Mouse (Mus musculus): ENCODE data around the gene Cpsf4. TPM values are rescaled to one million over a fixed set of nuclear protein-coding genes. Genes with fewer than 3 reads are reported as not detected.
"Not testable (repeated sequence)": the region's sequence is repeated elsewhere in the genome, so short reads cannot be mapped to it uniquely, and the experiment has no call there.

The Cpsf4 gene
- total RNA-seq, 1 experiment from 2014 or later: 31.9 TPM

DNA sequence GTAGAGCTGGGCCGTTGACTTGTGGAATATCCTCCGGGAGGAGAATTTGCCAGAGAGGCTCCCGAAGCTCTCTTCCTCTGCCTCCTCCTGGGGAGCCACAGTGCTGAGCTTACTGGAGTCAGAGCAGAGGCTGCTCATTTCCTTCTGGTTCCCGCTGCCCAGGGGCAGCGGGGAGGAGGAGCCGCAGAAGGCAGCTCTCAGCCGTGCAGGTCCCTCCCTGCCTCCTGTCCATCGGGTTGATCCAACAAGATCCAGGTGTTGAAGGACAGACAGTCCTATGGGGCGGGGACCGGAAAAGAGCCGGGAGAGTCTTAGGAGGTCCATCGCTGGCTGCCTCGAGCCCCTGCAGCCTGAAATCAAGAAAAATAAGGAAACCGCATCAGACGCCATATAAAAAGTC is 1.8 kb upstream of the Cpsf4 start:
- no peak for ATAC-seq (ENCODE audit: extremely low read depth, insufficient number of reproducible peaks, low FRiP score, poor library complexity, severe bottlenecking)

DNA sequence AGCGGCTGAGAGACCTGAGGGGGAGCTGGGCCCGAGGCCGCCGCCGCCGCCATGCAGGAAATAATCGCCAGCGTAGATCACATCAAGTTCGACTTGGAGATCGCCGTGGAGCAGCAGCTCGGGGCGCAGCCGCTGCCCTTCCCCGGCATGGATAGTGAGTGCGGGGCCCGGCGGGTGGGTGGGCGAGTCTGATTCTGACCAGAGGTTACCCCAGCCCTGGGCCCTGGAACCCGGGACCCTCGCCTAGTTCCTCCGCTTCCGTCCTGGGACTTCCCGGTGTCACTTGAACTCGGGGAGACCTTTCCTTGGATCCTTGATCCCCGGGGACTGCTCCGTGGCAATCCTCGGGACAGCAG is 271 bp downstream of the Cpsf4 start:
- ATAC-seq (ENCODE audit: extremely low read depth, insufficient number of reproducible peaks, low FRiP score, poor library complexity, severe bottlenecking): no peak

DNA sequence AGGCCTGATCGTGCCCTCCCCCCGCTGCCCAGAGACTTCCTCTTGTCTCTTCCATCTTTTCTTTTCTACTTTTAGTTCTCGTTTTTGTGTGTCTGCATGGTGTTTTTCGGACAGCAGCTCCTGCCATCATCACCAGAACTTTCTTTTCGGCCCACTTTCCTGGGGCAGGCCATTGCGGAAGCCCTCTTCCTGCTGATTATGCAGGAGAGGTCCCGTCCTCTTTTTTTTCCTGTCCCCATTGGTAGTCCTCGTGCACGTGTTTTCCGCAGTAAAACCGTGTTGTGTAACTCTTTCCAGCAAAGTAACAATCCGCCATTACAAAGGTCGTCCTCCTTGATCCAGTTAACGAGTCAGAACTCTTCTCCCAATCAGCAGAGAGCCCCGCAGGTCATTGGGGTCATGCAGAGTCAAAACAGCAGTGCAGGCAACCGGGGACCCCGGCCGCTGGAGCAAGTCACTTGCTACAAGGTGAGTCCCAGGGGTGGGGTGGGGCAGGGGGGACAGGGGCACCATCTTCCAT is 11.5 kb downstream of the Cpsf4 start:
- ATAC-seq (ENCODE audit: extremely low read depth, insufficient number of reproducible peaks, low FRiP score, poor library complexity, severe bottlenecking): no peak

DNA sequence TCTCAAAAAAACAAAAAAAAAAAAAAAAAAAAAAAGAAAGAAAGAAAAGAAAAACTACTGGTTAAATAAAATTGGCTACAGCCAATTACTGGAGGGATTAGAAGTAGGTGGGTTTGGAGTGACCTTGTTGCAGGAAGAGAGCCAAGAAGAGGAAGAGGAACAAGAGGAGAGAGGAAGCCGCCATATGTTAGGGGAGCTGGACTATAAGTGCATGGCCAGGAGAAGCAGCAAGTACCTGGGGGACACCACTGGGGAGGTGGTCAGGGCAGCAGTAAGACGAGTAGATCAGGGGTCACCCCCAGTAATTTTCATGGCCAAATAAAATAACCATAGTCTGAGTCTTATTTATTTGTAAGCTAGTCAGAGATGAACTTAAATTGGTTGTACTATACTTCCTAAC is 18.2 kb downstream of the Cpsf4 start:
- ATAC-seq (ENCODE audit: extremely low read depth, insufficient number of reproducible peaks, low FRiP score, poor library complexity, severe bottlenecking): no peak

DNA sequence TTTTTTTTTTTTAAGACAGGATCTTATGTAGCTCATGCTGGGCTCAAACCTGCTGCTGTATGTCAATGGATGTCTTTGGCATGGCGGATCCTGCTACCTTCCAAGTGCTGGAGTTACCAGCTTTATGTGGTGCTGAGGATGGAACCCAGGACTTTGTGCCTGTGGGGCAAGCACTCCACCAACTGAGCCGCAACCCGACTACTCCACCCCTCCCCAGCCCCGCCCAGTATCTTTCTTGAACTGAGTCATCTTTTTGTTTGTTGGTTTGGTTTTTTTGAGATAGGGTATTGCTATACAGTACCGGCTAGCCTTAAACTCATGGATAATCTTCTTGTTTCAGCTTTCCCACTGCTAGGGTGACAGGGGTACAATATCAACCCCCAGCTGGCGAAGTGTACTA is 22.4 kb downstream of the Cpsf4 start:
- no peak for ATAC-seq (ENCODE audit: extremely low read depth, insufficient number of reproducible peaks, low FRiP score, poor library complexity, severe bottlenecking)

DNA sequence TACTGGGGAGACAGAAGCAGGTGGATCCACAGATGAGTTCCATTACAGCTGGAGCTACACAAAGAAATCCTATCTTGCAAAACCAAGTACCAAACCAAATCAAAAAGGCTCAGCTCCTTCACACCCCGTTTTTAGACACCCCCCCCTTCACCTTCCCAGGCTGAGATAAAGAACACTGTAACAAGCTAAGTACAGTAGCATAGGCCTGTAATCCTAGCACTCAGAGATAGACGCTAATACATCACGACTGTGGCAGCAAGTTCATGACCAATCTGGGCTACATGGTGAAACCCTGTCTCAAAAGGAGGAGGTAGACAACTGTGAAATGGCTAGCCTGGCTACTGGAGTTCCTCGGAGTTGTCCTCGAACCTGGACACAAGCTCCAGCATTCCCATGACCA is 23.4 kb downstream of the Cpsf4 start:
- ATAC-seq (ENCODE audit: extremely low read depth, insufficient number of reproducible peaks, low FRiP score, poor library complexity, severe bottlenecking): no peak

DNA sequence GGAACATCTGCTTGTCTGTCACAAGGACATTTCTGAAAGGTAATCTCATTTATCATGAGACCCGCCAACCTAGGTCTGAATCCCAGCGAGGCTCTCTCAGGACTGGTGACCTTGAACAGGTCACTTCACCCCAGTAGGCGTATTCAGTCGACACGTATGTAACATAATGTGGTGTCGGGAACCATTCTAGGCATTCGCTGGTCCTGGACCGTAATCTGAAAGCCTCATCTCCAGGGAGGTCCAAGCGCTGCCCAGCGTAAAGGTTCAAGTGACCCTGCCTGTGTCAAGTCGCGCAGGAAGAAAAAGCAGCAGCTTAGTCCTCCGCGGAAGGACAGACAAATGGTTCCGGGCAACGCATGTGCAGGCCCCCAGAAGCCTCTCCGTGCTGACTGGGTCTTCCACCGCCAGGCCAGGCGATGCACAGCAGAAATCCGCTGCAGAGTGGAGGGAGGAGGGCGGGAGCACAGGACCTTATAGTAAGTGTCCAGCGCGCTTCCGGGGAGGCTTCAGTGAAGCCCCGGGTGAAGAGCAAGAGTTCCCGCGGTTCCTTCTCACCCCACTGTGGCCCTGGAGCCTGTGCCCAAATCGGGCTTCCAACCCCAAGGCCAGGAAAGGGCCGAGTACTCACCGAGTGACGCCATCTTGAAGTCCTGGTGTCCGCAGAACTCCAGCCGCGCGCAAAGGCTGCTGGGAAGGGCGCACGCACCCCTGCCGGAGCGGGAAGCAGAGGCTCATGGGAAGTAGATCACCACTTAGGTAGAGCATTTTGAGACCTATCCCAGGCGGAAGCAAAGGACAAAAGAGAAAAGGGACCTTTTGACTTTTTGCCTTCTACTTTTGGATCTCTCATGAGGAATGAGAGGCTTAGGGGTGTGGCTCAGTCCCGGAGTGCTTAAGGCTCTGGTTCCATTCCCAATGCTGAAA is 24.1 kb downstream of the Cpsf4 start:
- ATAC-seq (ENCODE audit: extremely low read depth, insufficient number of reproducible peaks, low FRiP score, poor library complexity, severe bottlenecking): peak; percentile 94

DNA sequence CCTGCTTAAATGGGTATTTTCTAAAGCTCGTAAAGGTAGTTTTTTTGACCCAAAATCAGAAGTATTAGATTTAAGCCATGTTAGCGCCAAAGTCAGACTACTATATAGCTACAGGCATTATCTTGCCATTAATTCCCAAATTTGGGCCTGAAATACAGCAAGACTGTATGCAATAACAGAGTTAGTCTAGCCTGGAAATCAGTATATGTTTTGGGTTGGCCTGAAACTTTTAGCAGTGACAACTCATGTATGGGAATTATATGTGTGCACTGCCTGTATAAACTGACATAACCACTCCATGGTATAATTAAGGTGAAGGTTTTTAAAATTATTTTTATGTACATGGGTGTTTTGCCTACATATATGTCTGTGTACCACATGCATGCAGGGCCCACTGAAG is 24.9 kb downstream of the Cpsf4 start, which contains the start of gene Atp5j2:
Gene Atp5j2, minus strand, starts transcription at position 101 of the 400 bp plus-strand sequence.
- no peak for ATAC-seq (ENCODE audit: extremely low read depth, insufficient number of reproducible peaks, low FRiP score, poor library complexity, severe bottlenecking)

DNA sequence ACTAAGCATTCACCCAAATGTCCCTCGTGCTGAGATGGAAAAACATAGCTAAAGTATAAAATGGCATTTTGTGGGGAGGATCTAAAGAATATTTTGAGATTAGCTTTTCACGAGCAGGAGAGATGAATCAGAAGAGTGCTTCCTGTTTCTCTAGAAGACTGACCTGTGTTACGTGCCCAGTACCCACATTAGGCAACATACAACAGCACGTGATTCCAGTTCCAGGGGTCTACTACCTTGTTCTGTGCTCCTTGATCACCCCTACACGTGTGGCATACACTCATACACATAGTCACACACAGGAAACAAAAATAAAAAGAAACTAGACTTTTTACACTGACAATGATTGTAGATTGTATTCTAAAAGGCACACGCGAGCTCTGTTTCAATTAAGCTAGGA is 33.4 kb downstream of the Cpsf4 start:
- no peak for ATAC-seq (ENCODE audit: extremely low read depth, insufficient number of reproducible peaks, low FRiP score, poor library complexity, severe bottlenecking)

DNA sequence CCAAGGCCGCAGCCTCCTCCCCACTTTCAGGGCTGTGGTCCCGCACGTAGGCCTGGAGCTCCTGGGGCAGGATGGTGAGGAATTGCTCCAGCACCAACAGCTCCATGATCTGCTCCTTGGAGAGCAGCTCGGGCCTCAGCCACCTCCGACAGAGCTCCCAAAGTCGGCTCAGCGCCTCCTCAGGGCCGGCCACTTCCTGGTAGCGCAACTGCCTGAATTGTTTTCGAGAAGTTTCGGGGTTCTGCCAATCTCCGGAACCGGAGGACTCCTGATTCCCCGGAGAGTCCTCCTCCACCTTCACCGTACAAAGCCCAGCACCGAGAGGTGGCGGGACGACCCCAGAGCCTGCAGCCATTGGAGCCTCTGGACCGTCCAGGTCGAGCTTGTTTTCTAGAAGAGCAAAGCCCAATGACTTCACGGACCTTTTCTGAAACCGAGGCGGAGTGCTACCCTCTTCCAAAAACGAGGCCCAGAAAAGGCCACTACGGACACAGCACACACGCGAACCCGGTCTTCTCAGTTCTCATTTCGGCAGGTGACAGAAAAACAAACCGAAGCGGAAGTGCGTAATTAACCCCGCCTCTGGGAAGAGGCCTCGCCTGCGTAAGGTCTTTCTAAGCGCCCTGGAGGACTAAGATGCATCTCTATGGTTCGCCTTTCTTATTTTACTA is 34.4 kb downstream of the Cpsf4 start, which contains the start of gene Zkscan14:
Gene Zkscan14, minus strand, starts transcription at position 548 of the 671 bp plus-strand sequence.
- ATAC-seq (ENCODE audit: extremely low read depth, insufficient number of reproducible peaks, low FRiP score, poor library complexity, severe bottlenecking): peak; percentile 74

DNA sequence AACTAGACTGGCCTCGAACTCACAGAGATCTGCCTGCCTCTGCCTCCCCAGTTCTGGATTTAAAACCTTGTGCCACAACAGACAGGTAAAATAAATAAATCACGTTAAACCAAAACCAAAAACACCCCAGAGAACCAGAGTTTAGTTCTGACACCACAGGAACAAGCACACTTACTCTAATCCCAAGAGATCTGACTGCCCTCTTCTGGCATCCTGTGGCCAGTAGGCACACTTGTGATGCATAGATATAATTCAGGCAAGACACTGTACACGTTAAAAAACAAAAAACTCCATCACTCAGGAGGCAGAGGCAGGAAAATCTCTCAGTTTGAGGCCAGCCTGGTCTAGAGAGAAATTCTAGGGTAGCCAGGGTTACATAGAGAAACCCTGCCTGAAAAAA is 35.4 kb downstream of the Cpsf4 start:
- no peak for ATAC-seq (ENCODE audit: extremely low read depth, insufficient number of reproducible peaks, low FRiP score, poor library complexity, severe bottlenecking)

DNA sequence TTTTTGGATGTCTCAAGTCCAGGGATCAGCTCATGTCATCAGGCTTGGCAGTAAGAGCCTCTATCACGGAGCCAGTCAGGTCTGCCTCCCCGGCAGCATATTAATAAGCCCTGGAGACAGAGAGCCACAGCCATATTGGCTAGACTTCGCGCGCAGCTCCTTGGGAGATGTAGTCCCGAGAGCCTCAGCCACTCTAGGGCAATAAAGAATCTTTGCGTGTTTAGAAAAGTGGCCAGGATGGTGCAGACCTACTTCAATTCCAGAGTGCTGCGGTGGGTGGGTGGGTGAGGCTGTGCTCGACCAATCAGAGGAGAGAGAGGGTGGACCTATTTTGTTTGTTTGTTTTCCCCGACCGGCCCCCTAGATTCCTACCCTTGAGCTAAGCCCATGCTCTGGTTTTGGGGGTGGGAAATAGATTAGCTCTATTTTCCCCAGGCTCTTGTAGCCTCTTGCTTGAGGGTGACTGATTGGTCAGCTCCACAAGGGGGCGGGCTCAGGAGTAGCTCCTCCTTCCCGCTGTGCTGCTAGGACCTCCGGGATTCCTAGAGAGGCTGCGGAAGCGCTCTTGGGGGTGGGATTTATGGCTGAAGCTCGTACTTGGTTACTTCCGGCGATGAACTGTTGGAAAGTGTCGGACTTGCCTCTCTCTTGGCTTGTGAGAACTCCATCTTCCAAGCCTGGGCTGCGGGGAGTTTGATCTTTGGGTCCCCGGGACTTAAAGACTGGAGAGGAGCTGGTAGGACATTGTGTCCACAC is 37.1 kb downstream of the Cpsf4 start, which contains the start of gene Zkscan5:
Gene Zkscan5, plus strand, starts transcription at position 627 of the 756 bp plus-strand sequence.
- peak; percentile 83 for ATAC-seq (ENCODE audit: extremely low read depth, insufficient number of reproducible peaks, low FRiP score, poor library complexity, severe bottlenecking)

DNA sequence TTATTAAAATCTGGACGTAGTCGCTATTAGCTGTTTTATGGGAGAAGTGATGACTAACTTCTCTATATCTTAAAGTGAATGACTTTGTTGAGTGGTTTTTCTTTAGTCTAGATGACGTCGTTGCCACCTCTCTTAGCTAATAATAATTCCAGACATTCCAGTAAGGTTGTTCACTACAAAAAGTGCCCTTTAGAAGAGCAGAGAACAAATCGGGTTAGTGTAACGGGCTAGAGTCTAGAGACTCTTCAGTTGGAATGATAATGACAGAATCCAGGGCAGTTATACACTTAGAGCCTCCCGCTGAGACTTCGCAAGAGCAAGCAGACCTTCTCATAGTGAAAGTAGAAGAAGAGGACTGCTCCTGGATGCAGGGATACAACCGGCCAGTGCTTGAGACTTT is 38.0 kb downstream of the Cpsf4 start:
- ATAC-seq (ENCODE audit: extremely low read depth, insufficient number of reproducible peaks, low FRiP score, poor library complexity, severe bottlenecking): no peak

DNA sequence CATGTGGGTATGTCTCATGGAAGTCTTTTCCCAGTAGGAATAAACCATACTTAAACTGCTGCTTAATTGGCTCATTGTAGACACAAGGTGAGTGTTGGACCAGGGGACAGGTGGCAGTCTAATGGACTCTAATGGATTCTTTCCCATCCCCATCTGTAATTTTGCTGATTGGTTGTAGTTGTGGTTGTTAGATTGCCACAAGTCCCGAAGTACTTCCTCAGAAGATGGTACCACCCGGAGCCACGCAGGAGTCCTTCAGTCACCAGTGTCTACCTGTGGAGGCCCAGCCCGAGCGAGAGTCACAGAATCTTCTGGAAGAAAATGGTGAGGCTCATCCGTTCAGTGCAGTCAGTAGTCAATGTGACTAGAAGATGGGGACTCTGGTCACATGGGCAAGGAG is 40.4 kb downstream of the Cpsf4 start:
- no peak for ATAC-seq (ENCODE audit: extremely low read depth, insufficient number of reproducible peaks, low FRiP score, poor library complexity, severe bottlenecking)

DNA sequence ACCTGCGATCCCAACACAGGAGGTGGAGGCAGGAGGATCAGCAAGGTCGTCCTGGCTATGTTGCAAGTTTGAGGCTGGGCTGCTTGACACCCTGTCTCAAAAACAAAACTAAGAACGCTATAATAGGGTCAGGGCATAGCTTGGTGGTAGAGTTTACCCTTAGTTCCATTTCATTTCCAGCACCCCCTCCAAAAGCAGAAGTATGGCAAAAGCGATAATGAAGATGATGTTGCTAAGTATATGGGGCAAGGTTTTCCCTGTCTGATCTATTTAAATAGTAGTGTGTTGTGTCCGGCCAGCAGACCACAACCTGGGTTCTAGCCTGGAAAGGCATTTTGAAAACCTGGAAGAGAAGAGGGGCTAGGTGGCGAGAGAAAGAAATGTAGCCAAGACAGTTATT is 40.9 kb downstream of the Cpsf4 start:
- ATAC-seq (ENCODE audit: extremely low read depth, insufficient number of reproducible peaks, low FRiP score, poor library complexity, severe bottlenecking): no peak

DNA sequence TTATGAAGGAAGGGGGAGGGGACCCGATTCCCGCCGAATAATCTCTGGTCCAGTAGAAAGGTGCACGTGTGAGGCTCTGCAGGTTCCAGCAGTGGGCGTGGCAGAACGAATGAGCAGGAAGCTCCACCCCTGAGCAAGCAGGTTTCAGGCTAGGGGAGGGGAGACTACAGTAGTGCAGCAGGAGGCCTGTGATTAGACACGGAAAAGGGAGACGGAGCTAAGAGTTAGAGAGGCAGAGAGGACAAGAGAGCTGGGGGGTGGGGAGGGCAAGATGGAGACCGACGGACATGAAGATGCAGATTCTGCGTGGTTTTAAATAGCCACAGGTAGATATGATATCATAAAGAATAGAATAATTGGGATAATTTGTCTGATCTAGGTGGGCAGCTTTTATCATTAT is 41.4 kb downstream of the Cpsf4 start:
- ATAC-seq (ENCODE audit: extremely low read depth, insufficient number of reproducible peaks, low FRiP score, poor library complexity, severe bottlenecking): not testable (repeated sequence)

DNA sequence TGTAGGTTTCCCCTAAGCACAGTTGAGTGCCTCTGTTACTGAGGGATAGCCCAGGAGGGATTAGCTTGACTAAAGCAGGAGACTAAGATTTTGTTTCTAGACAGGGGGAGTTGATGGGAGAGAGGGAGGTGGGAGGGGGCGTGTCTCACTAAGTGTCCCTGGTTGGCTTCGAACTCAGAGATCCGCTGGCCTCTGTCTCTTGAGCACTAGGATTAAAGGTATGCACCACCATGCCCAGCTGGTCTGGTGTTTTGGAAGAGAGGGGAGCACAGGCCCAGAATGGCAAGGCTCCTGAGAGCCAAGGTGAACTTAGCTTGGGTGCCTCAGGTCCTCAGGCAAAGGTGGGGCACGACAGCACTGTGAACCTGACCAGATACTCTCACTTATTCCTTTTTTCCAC is 44.3 kb downstream of the Cpsf4 start:
- ATAC-seq (ENCODE audit: extremely low read depth, insufficient number of reproducible peaks, low FRiP score, poor library complexity, severe bottlenecking): no peak

DNA sequence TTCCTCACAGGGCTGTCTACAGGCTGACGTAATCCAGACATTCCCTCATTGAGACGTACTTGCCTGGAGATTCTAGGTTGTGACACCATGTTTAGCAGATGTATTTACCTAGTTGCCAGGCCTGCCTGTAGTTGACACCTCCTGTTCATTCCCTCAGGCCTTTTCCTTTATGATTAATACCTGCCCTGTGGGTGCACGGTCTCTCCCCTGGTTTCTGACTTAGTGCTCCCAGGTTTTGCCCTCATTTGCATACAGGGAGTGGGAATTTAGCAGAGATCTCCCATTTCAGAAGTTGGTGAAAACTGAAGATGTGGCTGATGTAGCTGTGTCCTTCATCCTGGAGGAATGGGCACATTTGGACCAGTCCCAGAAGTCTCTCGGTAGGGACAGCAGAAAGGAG is 45.2 kb downstream of the Cpsf4 start:
- ATAC-seq (ENCODE audit: extremely low read depth, insufficient number of reproducible peaks, low FRiP score, poor library complexity, severe bottlenecking): no peak

DNA sequence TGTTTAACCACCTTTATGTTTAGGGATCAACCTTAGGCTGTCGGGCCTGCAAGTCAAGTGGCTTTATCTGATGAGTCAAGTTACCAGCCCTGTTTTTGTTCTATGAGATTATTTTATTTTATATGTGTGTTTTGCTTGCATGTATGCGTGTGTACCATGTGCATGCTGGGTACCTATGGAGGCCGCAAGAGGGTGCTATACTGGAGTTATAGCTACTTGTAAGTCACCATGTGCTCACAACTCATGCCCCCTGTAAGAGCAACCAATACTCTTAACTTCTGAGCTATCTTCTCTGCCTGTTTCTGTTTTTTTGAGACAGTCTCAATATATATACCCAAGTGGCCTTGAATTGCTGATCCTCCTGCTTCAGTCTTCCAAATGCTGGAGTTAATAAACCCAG is 46.5 kb downstream of the Cpsf4 start:
- ATAC-seq (ENCODE audit: extremely low read depth, insufficient number of reproducible peaks, low FRiP score, poor library complexity, severe bottlenecking): no peak
